Mouse (Mus musculus) frontal cortex, adult (tissue): ENCODE measurements around the gene Slc35g2.

ENCODE experiments used
- ATAC-seq: cut with Nextera tagmentation; 2 replicates; pipeline ENCODE4 v1.9.2; 2017; ENCODE audit warnings: mild to moderate bottlenecking, moderate library complexity, mixed read lengths; ENCODE audit not compliant: low TSS enrichment

The Slc35g2 gene

DNA sequence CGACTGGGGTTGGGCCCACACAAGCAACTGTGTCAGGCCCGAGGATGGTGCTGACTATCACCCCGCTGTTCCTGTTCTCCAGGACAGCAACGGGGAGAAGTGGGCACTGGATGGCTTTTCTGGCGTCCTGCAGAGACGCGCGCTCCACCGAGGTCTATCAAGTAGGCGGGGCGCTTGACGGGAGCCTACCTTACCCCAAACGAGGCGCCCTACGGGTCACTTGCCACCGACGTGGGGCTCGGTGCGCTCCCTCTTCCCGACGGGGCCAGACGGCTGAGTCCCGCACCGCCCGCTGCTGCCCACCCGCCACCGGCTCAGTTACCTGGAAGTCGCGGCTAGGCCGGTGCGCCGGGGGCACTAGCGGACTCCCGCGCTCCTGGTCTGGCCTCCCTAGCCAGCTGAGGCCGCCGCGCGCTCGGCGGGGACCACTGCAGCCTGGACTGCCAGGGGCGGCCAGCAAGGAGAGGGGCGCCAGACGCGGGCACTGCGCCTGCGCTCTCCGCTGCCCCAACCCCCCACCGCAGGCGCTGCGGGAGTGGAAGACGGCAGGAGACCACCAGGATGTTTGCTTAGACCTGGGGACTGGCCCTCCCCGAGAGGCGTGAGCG, at the start of gene Slc35g2:
Slc35g2 (minus strand) TSS at position 465 of the 608 bp plus-strand sequence.
- ATAC-seq = peak; percentile 64

- peak; percentile 41; the same call in 1 of the 2 replicates for ATAC-seq
Measured at GRCm38 (mm10) chr9:100616947-100617346, 46.1 kb upstream of the Slc35g2 start.

DNA sequence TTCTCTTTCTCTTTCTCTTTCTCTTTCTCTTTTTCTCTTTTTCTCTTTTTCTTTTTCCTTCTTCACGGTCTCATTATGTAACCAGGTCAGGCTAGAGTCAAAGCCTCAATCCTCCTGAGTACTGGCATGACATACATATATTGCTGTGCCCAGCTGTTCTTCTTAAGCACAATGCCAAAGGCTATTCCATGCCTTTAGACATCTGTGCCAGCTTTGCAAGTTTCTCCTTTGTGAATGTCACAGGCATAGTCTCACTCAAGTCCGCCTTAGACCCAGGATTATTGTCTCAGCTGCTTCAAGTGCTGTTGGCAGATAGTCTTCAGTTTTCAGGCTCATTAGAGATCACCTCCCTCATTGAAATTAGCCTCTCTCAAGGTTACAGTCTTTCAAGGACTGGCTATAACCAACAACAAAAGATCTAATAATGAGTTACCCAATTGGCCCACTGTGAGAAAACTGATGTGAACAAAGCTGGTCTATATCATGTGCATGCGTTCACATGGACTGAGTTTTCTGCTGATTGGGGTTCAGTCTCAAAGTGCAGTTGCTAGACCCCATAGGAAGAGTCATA, 42.7 kb upstream of the Slc35g2 start:
- no peak for ATAC-seq

GRCm38 (mm10) chr9:100605985-100606554, 35.2 kb upstream of the Slc35g2 start:
- ATAC-seq = peak; percentile 76

DNA sequence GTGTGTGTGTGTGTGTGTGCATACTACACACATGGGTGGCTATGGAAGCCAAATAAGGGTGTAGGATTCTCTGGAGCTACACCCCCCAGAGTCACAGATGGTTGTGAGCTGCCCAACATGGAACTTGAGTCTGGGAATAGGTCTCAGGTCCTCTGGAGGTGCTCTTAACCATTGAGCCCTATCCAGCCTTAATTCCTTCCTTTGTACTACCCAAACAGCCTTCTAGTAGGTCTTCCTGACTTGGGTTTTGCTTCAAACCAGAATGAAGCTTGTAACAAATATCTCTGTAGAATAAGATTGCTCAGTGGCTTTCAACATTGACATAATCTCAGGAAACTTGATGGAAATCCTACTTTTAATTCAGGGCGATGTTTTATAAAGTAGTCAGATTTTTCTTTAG, 34.6 kb upstream of the Slc35g2 start:
- ATAC-seq = no peak

DNA sequence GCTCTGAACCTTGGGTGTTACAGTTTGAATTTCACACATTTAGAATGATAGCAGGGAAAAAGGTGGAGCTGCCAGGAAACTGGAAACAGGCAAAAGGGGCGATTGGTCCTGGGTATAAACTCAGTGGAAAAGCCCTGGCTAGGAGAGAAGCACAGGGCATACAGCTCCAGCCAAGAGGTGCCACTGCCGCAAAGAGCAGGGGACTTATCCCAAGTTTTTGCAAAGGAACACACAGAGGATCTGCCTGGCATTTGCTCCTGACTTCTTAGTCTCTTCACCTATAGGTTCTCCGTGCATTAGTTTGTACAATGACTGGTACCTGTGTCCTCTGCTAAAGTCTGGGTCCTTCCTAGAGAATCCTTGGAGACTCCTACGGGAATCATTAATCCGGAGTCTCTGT, 32.3 kb upstream of the Slc35g2 start:
- no peak for ATAC-seq

- peak; percentile 20; the same call in 1 of the 2 replicates for ATAC-seq
Measured at GRCm38 (mm10) chr9:100602130-100602529, 31.2 kb upstream of the Slc35g2 start.

- peak; percentile 55 for ATAC-seq
Measured at GRCm38 (mm10) chr9:100599761-100600328, 29.0 kb upstream of the Slc35g2 start.

DNA sequence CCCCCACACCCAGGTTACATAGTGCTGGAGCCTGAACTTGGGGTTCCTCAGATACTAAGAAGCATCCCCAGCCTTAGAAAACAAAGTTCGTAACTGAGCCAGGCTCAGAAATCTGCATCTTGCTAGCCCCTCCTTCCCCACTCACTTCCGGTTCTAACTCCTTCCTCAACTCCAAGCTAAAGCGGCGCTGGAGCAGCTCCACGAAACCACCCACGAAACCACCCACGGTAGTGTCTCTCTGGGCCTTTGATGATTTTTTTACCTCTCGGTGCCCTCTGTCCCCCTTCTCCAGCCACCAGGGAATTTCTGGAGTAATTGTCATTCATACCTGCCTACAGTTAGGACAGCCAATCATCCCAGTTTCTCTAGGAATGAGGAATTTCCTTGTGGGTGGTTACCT, 26.7 kb upstream of the Slc35g2 start, which contains the start of gene Stag1:
Stag1 (plus strand) TSS at position 253 of the 400 bp plus-strand sequence.
- ATAC-seq = no peak

DNA sequence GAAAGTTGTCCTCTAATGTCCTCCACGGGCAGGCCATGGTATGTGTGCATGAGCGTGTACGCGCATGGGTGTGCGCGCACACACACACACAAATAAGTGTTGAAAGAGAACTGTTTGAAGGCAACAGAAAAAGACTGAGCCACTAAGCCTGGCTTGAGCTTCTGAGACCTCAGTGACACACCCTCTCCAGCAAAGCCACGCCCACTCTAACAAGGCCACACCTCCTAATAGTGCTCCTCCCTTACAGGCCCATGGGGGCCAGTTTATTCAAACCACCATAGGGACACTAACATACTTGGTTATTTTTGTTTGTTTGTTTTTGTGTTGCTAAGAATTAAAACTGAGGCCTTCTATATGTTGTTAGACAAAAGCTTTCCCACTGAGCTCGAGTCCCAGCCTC, 25.4 kb upstream of the Slc35g2 start:
- no peak for ATAC-seq

DNA sequence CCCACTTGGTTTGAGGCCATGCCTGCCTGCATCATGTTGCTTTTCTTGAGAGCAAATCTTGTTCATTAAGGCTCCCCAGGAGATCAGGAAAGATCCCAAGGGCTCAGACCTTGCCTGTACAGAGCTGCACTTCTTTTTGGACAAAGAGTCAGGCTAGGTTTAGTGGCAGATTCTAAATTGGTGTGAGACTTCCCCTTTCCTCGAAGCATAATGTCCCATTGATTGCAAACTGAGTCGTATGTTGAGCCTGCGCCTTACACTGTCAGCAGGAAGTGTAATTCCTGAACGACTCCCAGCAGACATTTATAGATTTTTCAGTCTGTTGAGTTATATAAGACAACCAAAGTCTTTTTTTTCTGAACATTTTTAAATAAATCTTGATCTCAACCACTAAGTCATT, 19.6 kb upstream of the Slc35g2 start:
- peak; percentile 67 for ATAC-seq

GRCm38 (mm10) chr9:100584031-100584430, 13.1 kb upstream of the Slc35g2 start:
- ATAC-seq = no peak

GRCm38 (mm10) chr9:100582883-100583575, 12.1 kb upstream of the Slc35g2 start:
- ATAC-seq = no peak

DNA sequence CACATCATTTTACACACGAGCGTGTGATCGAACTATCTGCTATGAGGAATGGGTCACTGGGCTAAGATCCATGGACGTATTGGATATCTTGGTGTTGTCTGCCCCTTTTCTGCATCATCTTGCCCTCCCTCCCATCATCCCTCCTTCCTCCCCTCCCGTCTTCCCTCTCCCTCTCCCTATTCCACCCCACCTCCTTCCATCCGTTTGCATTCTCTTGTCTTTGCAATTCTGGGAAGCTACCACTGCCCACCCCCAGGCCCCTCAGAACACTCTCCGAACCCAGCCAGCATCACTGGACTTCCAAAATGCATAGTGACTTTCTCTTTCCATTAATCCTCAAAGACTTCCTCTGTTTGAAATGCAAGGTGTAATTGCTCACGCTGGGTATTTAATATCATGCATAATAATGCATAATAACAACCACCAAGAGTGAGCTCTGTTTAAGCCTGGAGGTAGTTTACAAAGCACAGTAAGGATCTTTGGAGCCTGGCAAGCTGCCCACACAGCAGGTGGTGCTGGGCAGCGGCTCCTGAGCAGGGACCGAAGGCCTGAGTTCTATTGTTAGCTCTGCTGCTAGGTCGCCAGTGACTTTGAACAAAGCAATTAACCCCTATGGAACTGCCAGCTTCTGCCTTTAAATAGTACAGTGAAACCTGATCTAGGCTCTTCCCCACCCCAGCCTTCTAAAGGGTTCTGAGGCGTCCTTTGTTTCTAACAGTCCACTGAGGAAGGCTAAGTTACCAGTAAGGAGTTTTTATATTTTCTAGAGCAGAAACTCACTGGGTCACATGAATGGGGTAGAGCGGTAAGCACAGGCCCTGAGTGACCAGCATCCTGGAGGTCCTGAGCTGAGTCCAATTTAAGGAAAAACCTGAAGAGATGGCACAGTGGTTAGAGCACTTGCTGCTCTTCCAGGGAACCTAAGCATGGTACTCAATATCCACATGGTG, 10.9 kb upstream of the Slc35g2 start:
- ATAC-seq = no peak

- no peak for ATAC-seq
Measured at GRCm38 (mm10) chr9:100580196-100580740, 9.4 kb upstream of the Slc35g2 start.

DNA sequence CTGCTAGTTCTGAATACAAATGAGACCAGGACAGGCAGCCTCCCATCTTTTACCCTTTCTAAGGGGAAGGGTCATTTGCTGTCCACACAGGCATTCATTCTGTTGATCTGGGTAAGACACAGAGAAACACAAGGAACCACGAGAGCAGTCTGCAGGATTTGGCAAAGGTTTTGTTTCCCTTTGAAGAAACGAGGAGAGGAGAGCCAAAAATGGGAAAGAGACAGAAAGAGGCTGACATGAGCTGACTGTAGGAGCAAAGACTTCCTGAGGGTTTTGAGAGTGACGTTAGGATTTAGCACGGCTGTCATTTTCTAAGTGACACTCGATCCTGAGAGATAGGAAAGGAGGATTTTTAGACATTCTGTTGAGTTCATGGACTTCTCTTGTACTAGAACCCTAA, 3.1 kb upstream of the Slc35g2 start:
- no peak for ATAC-seq

- no peak for ATAC-seq
Measured at GRCm38 (mm10) chr9:100573300-100573699, 2.4 kb upstream of the Slc35g2 start.

DNA sequence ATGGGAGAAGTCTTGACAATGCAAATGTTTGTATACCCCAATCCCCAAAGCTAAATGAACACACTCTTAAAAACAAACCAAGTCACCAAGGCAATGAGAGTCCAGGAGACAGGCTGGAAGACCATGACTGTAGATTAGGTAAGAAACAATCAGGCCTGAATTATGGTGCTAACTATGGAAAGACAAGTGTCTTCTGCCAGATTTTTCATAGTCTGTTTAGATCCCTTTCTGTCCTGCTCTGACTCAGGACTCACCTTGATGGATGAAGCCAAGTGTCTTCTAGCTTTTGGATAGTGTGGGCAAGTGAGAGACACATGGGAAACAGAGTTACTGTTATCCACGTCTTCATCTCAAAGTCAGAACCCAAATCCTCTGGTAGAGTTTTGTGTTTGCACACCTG, 621 bp upstream of the Slc35g2 start:
- no peak for ATAC-seq

DNA sequence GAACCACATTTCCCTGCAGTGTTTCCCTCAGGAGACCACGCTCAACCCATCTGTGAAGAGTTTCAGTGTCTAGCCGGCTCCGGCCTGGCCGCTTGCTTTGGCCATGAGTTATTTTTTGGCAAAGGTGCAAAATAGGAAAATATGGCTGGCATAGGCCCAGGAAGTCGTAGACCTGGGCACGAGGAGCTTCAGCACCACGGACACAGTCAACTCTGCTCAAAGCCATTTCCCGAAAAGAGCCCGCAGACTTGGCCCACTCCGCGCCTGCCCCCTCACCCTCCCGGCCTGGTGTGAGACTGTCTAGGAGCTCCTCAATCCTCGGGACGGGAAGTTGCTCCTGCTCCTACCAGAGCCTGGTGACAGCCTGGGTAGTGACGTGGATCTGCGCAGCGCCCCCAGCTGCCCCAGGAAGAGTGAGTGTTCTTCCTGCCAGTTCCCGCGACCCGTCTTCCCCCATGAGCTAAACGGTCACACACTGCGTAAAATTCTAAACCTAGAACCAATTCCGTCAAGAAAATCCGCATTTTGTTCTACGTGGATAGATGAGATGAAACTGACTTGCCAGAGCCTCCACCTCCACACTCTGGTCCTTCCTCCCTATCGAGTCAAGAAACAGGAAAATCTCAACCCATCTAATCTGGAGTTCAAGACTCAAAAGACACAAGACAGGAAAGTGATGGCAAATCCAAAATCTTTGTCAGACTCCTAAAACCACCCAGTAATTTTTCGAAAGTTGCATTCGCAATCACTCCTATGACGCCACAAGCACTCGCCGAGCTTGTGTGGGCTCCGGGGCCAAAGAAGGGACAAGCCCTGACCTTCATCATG, 878 bp downstream of the Slc35g2 start:
- peak; percentile 88 for ATAC-seq

DNA sequence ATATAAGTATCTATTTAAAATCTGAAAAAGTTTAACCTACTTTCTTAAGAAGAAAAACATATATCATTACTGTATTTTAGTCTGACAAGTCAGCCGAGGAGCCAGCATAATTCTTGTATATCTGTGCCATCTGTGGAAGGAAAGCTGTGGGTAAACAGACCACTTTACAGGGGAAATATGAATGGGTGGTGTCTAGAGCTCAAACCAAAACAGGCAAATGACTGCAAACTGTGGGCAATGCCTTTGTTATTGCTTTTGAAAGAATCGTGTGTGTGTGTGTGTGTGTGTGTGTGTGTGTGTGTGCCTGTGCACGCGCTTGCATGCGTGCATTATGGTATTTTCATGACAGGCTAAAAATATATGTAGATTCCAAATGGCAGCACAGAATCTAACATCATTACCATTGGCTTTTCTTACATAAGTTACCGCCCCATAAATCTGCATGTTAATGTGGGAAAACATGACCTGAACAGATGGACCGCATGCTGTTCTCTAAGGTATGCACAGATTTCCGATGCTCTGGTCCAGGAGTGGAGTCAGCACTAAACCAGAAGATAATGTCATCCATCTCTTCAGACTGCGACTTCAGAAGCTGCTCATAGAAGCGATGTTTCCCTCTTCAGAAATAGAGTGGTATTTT, 10.5 kb downstream of the Slc35g2 start:
- peak; percentile 96 for ATAC-seq
